Mouse (Mus musculus) common myeloid progenitor, adult 5-6 weeks (primary cell): ENCODE data around the gene Asf1a. TPM values are rescaled to one million over a fixed set of nuclear protein-coding genes. Genes with fewer than 3 reads are reported as not detected.
"Not testable (repeated sequence)": the region's sequence is repeated elsewhere in the genome, so short reads cannot be mapped to it uniquely, and the experiment has no call there.

Experiments used
- ATAC-seq: replicated peaks from 2 replicates; pipeline ENCODE4 v1.8.0; 2016; ENCODE audit warnings: low read depth, mild to moderate bottlenecking, moderate TSS enrichment, inconsistent platforms; ENCODE audit not compliant: poor library complexity, severe bottlenecking
- total RNA-seq: library from RNA; stranded (forward); fragments of 200-1000, 187-1606 nt; gene quantifications from 2 replicates; pipeline ENCODE4 v1.2.3, GENCODE M21; 2017

The Asf1a gene
- total RNA-seq, 1 experiment from 2014 or later: 97.1 TPM

- ATAC-seq: peak; percentile 61; the same call in 1 of the 2 replicates
These were observed 38.9 kb downstream of the Asf1a start for GRCm38 (mm10) chr10:53635246-53635971.

- ATAC-seq: peak; percentile 99
These were observed 45.0 kb downstream of the Asf1a start for GRCm38 (mm10) chr10:53641507-53641906.

- 0 out of 2 replicates have a peak, but pooled peaks have one; percentile 3 for ATAC-seq
These were observed 54.1 kb downstream of the Asf1a start for GRCm38 (mm10) chr10:53650683-53651082.

- not testable (repeated sequence) for ATAC-seq
These were observed 57.7 kb downstream of the Asf1a start for GRCm38 (mm10) chr10:53654239-53654638.

Other genes with a start within 250 kb of the Asf1a start
- gene Cep85l, start 216.8 kb upstream of the Asf1a start, total RNA-seq: 24.1 and 30.8 TPM in 2 replicates
- 24.2 and 30.6 TPM in 2 replicates for gene Mcm9, start 33.7 kb downstream of the Asf1a start, total RNA-seq
- 11.1 and 11.9 TPM in 2 replicates for gene Fam184a, start 154.4 kb downstream of the Asf1a start, total RNA-seq